Mouse (Mus musculus): ENCODE results near the gene Fgfr2. TPM values are rescaled to one million over a fixed set of nuclear protein-coding genes. Genes with fewer than 3 reads are reported as not detected.

The Fgfr2 gene
- polyA plus RNA-seq, 1 experiment from 2014 or later = 133 TPM

- no peak overlapping the region for H3K4me2 ChIP-seq (replicated peaks; ENCODE audit: low read depth, low read length)
These were observed 316.0 kb downstream of the Fgfr2 start for GRCm38 (mm10) chr7:132806926-132807857.

GRCm38 (mm10) chr7:132806286-132806685 is 316.9 kb downstream of the Fgfr2 start:
- Histone ChIP-seq H3K9me3 (ENCODE audit: control insufficient read depth, low read length) (no peaks in the 10 kb centered on the region), H3K27ac (ENCODE audit: low read depth, low read length) (no peak overlapping the region)

More at GRCm38 (mm10) chr7:132806926-132807857, 316.0 kb downstream of the Fgfr2 start:
- Histone ChIP-seq H3K4me3 (ENCODE audit: low read length) (no peak overlapping the region), H3K27me3 (ENCODE audit: control insufficient read depth, insufficient read depth, low read length) (no peaks in the 10 kb centered on the region), H3K27ac (ENCODE audit: low read depth, low read length) (peak overlapping the region; percentile 76; the same call in 1 of the 2 replicates), H3K9me3 (ENCODE audit: control insufficient read depth, low read length) (no peaks in the 10 kb centered on the region), H3K4me1 (ENCODE audit: control insufficient read depth, insufficient read depth, low read length) (peaks cover 53% of the 10 kb centered on the region), H3K36me3 (ENCODE audit: control insufficient read depth, insufficient read depth, low read length) (no peaks in the 10 kb centered on the region), H3K9ac (ENCODE audit: low read depth, low read length) (0 out of 2 replicates have a peak overlapping the region, but pooled peaks have one; percentile 3)
- no peak for ATAC-seq (ENCODE audit: low FRiP score, low TSS enrichment)
- WGBS = 72% methylated on average over 13 of the region's 13 CpGs

GRCm38 (mm10) chr7:132804951-132805350 is 318.2 kb downstream of the Fgfr2 start:
- Histone ChIP-seq H3K4me1 (ENCODE audit: control insufficient read depth, insufficient read depth, low read length) (peaks cover 40% of the 10 kb centered on the region), H3K9ac (ENCODE audit: low read depth, low read length) (no peak overlapping the region), H3K27me3 (ENCODE audit: control insufficient read depth, insufficient read depth, low read length) (no peaks in the 10 kb centered on the region), H3K4me3 (ENCODE audit: low read length) (no peak overlapping the region), H3K36me3 (ENCODE audit: control insufficient read depth, insufficient read depth, low read length) (0 out of 2 replicates have a peak, but pooled peaks cover 3% of the 10 kb centered on the region), H3K4me2 (replicated peaks; ENCODE audit: low read depth, low read length) (no peak overlapping the region), H3K27ac (ENCODE audit: low read depth, low read length) (no peak overlapping the region), H3K9me3 (ENCODE audit: control insufficient read depth, low read length) (no peaks in the 10 kb centered on the region)
- WGBS = 81% methylated on average over 5 of the region's 5 CpGs
- no peak for ATAC-seq (ENCODE audit: low FRiP score, low TSS enrichment)

More at GRCm38 (mm10) chr7:132806286-132806685, 316.9 kb downstream of the Fgfr2 start:
- Histone ChIP-seq H3K4me1 (ENCODE audit: control insufficient read depth, insufficient read depth, low read length) (peaks cover 45% of the 10 kb centered on the region), H3K36me3 (ENCODE audit: control insufficient read depth, insufficient read depth, low read length) (no peaks in the 10 kb centered on the region), H3K27me3 (ENCODE audit: control insufficient read depth, insufficient read depth, low read length) (no peaks in the 10 kb centered on the region), H3K9ac (ENCODE audit: low read depth, low read length) (no peak overlapping the region), H3K4me3 (ENCODE audit: low read length) (no peak overlapping the region), H3K4me2 (replicated peaks; ENCODE audit: low read depth, low read length) (no peak overlapping the region)
- no peak for ATAC-seq (ENCODE audit: low FRiP score, low TSS enrichment)
- WGBS = 87% methylated on average over 5 of the region's 5 CpGs

- Histone ChIP-seq H3K9me3 (ENCODE audit: control insufficient read depth, low read length) (no peaks in the 10 kb centered on the region), H3K36me3 (ENCODE audit: control insufficient read depth, insufficient read depth, low read length) (0 out of 2 replicates have a peak, but pooled peaks cover 5% of the 10 kb centered on the region), H3K4me2 (replicated peaks; ENCODE audit: low read depth, low read length) (no peak overlapping the region), H3K27me3 (ENCODE audit: control insufficient read depth, insufficient read depth, low read length) (no peaks in the 10 kb centered on the region), H3K4me3 (ENCODE audit: low read length) (no peak overlapping the region), H3K27ac (ENCODE audit: low read depth, low read length) (no peak overlapping the region), H3K4me1 (ENCODE audit: control insufficient read depth, insufficient read depth, low read length) (peaks cover 40% of the 10 kb centered on the region), H3K9ac (ENCODE audit: low read depth, low read length) (no peak overlapping the region)
- ATAC-seq (ENCODE audit: low FRiP score, low TSS enrichment) = no peak
- 73% methylated on average over 7 of the region's 7 CpGs for WGBS
These were observed 318.7 kb downstream of the Fgfr2 start for GRCm38 (mm10) chr7:132804461-132804860.

GRCm38 (mm10) chr7:132803962-132804361 is 319.2 kb downstream of the Fgfr2 start:
- 0 out of 2 replicates have a peak, but pooled peaks cover 5% of the 10 kb centered on the region for H3K36me3 ChIP-seq (ENCODE audit: control insufficient read depth, insufficient read depth, low read length)
- no peak overlapping the region for H3K27ac ChIP-seq (ENCODE audit: low read depth, low read length)
- H3K4me3 ChIP-seq (ENCODE audit: low read length) = no peak overlapping the region
- peaks cover 36% of the 10 kb centered on the region for H3K4me1 ChIP-seq (ENCODE audit: control insufficient read depth, insufficient read depth, low read length)
- ATAC-seq (ENCODE audit: low FRiP score, low TSS enrichment) = no peak
- H3K9me3 ChIP-seq (ENCODE audit: control insufficient read depth, low read length) = no peaks in the 10 kb centered on the region
- no peak overlapping the region for H3K4me2 ChIP-seq (replicated peaks; ENCODE audit: low read depth, low read length)
- no peak overlapping the region for H3K9ac ChIP-seq (ENCODE audit: low read depth, low read length)
- WGBS = 68% methylated on average over 3 of the region's 3 CpGs
- H3K27me3 ChIP-seq (ENCODE audit: control insufficient read depth, insufficient read depth, low read length) = no peaks in the 10 kb centered on the region

GRCm38 (mm10) chr7:132803336-132803735 is 319.8 kb downstream of the Fgfr2 start:
- ATAC-seq (ENCODE audit: low FRiP score, low TSS enrichment) = no peak
- H3K4me2 ChIP-seq (replicated peaks; ENCODE audit: low read depth, low read length) = no peak overlapping the region
- H3K9me3 ChIP-seq (ENCODE audit: control insufficient read depth, low read length) = no peaks in the 10 kb centered on the region
- H3K27ac ChIP-seq (ENCODE audit: low read depth, low read length) = no peak overlapping the region
- WGBS = 86% methylated on average over 2 of the region's 2 CpGs
- no peak overlapping the region for H3K4me3 ChIP-seq (ENCODE audit: low read length)
- peaks cover 30% of the 10 kb centered on the region for H3K4me1 ChIP-seq (ENCODE audit: control insufficient read depth, insufficient read depth, low read length)
- 0 out of 2 replicates have a peak, but pooled peaks cover 5% of the 10 kb centered on the region for H3K36me3 ChIP-seq (ENCODE audit: control insufficient read depth, insufficient read depth, low read length)
- H3K27me3 ChIP-seq (ENCODE audit: control insufficient read depth, insufficient read depth, low read length) = no peaks in the 10 kb centered on the region
- no peak overlapping the region for H3K9ac ChIP-seq (ENCODE audit: low read depth, low read length)

- ATAC-seq (ENCODE audit: low FRiP score, low TSS enrichment) = no peak
- Histone ChIP-seq H3K4me3 (ENCODE audit: low read length) (no peak overlapping the region), H3K27me3 (ENCODE audit: control insufficient read depth, insufficient read depth, low read length) (no peaks in the 10 kb centered on the region), H3K36me3 (ENCODE audit: control insufficient read depth, insufficient read depth, low read length) (0 out of 2 replicates have a peak, but pooled peaks cover 5% of the 10 kb centered on the region), H3K4me1 (ENCODE audit: control insufficient read depth, insufficient read depth, low read length) (peaks cover 24% of the 10 kb centered on the region), H3K4me2 (replicated peaks; ENCODE audit: low read depth, low read length) (no peak overlapping the region), H3K27ac (ENCODE audit: low read depth, low read length) (no peak overlapping the region), H3K9me3 (ENCODE audit: control insufficient read depth, low read length) (no peaks in the 10 kb centered on the region), H3K9ac (ENCODE audit: low read depth, low read length) (no peak overlapping the region)
- 79% methylated on average over 11 of the region's 11 CpGs for WGBS
These were observed 320.5 kb downstream of the Fgfr2 start for GRCm38 (mm10) chr7:132802691-132803090.

- ATAC-seq (ENCODE audit: low FRiP score, low TSS enrichment) = no peak
- no peak overlapping the region for H3K4me2 ChIP-seq (replicated peaks; ENCODE audit: low read depth, low read length)
- no peaks in the 10 kb centered on the region for H3K27me3 ChIP-seq (ENCODE audit: control insufficient read depth, insufficient read depth, low read length)
- WGBS = 77% methylated on average over 2 of the region's 2 CpGs
- no peaks in the 10 kb centered on the region for H3K9me3 ChIP-seq (ENCODE audit: control insufficient read depth, low read length)
- no peak overlapping the region for H3K4me3 ChIP-seq (ENCODE audit: low read length)
- 0 out of 2 replicates have a peak, but pooled peaks cover 5% of the 10 kb centered on the region for H3K36me3 ChIP-seq (ENCODE audit: control insufficient read depth, insufficient read depth, low read length)
- H3K27ac ChIP-seq (ENCODE audit: low read depth, low read length) = no peak overlapping the region
- no peak overlapping the region for H3K9ac ChIP-seq (ENCODE audit: low read depth, low read length)
- H3K4me1 ChIP-seq (ENCODE audit: control insufficient read depth, insufficient read depth, low read length) = peaks cover 17% of the 10 kb centered on the region
These were observed 321.1 kb downstream of the Fgfr2 start for GRCm38 (mm10) chr7:132802066-132802465.

- no peaks in the 10 kb centered on the region for H3K27me3 ChIP-seq (ENCODE audit: control insufficient read depth, insufficient read depth, low read length)
- no peak overlapping the region for H3K4me3 ChIP-seq (ENCODE audit: low read length)
- H3K4me1 ChIP-seq (ENCODE audit: control insufficient read depth, insufficient read depth, low read length) = peaks cover 14% of the 10 kb centered on the region
- no peak overlapping the region for H3K27ac ChIP-seq (ENCODE audit: low read depth, low read length)
- 0 out of 2 replicates have a peak, but pooled peaks cover 5% of the 10 kb centered on the region for H3K36me3 ChIP-seq (ENCODE audit: control insufficient read depth, insufficient read depth, low read length)
- H3K9ac ChIP-seq (ENCODE audit: low read depth, low read length) = no peak overlapping the region
- no peak overlapping the region for H3K4me2 ChIP-seq (replicated peaks; ENCODE audit: low read depth, low read length)
- no peak for ATAC-seq (ENCODE audit: low FRiP score, low TSS enrichment)
- H3K9me3 ChIP-seq (ENCODE audit: control insufficient read depth, low read length) = no peaks in the 10 kb centered on the region
- WGBS = 81% methylated on average over 5 of the region's 5 CpGs
These were observed 321.6 kb downstream of the Fgfr2 start for GRCm38 (mm10) chr7:132801509-132801908.

Measured in kidney, embryonic 14.5 days (tissue).